Mouse (Mus musculus) forebrain, embryonic 10.5 days (tissue): ENCODE measurements around the gene Snrnp27. TPM values are rescaled to one million over a fixed set of nuclear protein-coding genes. Genes with fewer than 3 reads are reported as not detected.
A peak's percentile ranks its signal among the peaks of the same experiment; 100 is the strongest.

Experiments
- DNase-seq: peaks from one replicate; pipeline ENCODE4 v3.0.0-alpha.2; 2017; ENCODE audit warnings: low spot score; ENCODE audit errors: extremely low spot score
- H3K27ac ChIP-seq: fragments of 300-500 bp; sonication (generic); 2 replicates; pipeline ENCODE4 v1.5.1; 2016; ENCODE audit warnings: mild to moderate bottlenecking
- H3K27me3 ChIP-seq: fragments of 300-500 bp; sonication (generic); 2 replicates; pipeline ENCODE4 v1.6.1; 2016; ENCODE audit warnings: mild to moderate bottlenecking; ENCODE audit not compliant: poor library complexity, severe bottlenecking
- H3K36me3 ChIP-seq: fragments of 300-500 bp; sonication (generic); replicated peaks from 2 replicates; pipeline ENCODE4 v1.6.1; 2016; ENCODE audit warnings: mild to moderate bottlenecking, moderate library complexity
- H3K4me1 ChIP-seq: fragments of 300-500 bp; sonication (generic); 2 replicates; pipeline ENCODE4 v1.6.1; 2016
- H3K4me3 ChIP-seq: fragments of 300-500 bp; sonication (generic); 2 replicates; pipeline ENCODE4 v1.5.1; 2016; ENCODE audit warnings: mild to moderate bottlenecking, moderate library complexity
- H3K9me3 ChIP-seq: fragments of 300-500 bp; sonication (generic); 2 replicates; pipeline ENCODE4 v1.6.1; 2016; ENCODE audit warnings: mild to moderate bottlenecking, moderate library complexity
- WGBS: fragments of 180-500 bp; shearing (Covaris S2); methylation state at CpG from one replicate; pipeline ENCODE4 v1.1.7; 2016; 5-methylcytosine and 5-hydroxymethylcytosine counted together
- polyA plus RNA-seq: library from polyadenylated mRNA; unstranded; fragments of >200 nt; fragmentation: Nextera tagmentation; extraction: Ambion mirVana; gene quantifications from 2 replicates; pipeline ENCODE4 v1.2.1, GENCODE M21; 2016

Gene Snrnp27
- polyA plus RNA-seq, 1 experiment from 2014 or later, result 125 TPM

DNA sequence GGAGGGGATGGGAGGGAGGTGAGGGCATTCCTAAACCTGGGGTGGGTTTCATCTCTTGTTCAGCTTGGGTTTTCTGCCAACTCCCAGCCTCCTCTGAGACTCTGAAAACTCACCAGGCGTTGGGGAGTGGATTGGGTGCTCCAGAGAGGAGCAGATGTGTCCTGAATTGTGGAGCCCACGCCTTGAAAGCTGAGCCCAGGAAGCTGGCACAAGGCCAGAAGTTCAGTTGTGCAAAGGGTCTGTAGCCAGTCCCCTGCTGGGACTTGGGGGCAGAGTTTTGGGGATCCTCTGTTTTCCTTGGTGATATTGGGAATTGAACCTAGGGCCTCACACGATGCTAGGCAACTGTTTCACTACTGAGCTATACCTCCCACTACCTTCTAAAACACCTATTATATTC, 54.2 kb downstream of the Snrnp27 start:
- Histone ChIP-seq H3K27me3 (no peaks in the 10 kb centered on the region; the same call in 1 of the 2 replicates), H3K27ac (no peak overlapping the region), H3K9me3 (no peaks in the 10 kb centered on the region), H3K36me3 (no peaks in the 10 kb centered on the region), H3K4me3 (no peak overlapping the region), H3K4me1 (peaks cover 8% of the 10 kb centered on the region)
- WGBS, result 91% methylated on average over 3 of the region's 3 CpGs
- no peak for DNase-seq

DNA sequence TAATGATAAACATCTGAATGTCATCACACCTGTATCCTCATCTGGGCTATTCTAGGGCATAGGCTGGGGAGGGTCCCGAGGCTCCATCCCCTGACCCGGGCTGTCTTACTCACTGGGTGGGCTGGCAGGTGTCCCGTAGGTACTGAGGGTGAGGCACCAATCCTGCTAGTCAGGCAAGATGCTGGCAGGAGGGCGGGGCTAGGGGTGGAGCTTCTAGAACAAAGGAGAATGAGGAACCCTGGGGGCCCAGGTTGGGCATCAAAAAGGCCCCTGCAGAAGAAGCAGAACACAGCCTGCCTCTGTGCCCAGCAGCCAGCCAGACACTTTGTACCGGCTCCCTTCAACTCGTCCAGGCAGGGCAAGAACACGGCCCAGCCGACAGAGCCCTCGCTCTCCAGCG, 56.4 kb downstream of the Snrnp27 start, which contains the start of gene Asprv1:
Gene Asprv1 (plus strand): TSS at position 219 of the 400 bp plus-strand sequence.
- Histone ChIP-seq H3K36me3 (no peaks in the 10 kb centered on the region), H3K4me3 (no peak within 1 kb of the TSS), H3K4me1 (peaks cover 17% of the 10 kb centered on the region), H3K27me3 (no peaks in the 10 kb centered on the region; the same call in 1 of the 2 replicates), H3K27ac (peak within 1 kb of the TSS; percentile 44; the same call in 1 of the 2 replicates), H3K9me3 (no peaks in the 10 kb centered on the region)
- 53% methylated on average over 10 of the region's 10 CpGs for WGBS
- no peak for DNase-seq

Other genes starting within 250 kb of the Snrnp27 start
- 24.4 and 25.5 TPM in 2 replicates for gene C87436, start 246.1 kb downstream of the Snrnp27 start, polyA plus RNA-seq
- gene Pcbp1, start 158.2 kb downstream of the Snrnp27 start, polyA plus RNA-seq, result 305 and 358 TPM in 2 replicates
- 0.16 and 0.32 TPM in 2 replicates for gene Asprv1, start 56.4 kb downstream of the Snrnp27 start, polyA plus RNA-seq
- 8.2 and 8.3 TPM in 2 replicates for gene Mxd1, start 15.4 kb downstream of the Snrnp27 start, polyA plus RNA-seq
- gene Gmcl1, start 48.9 kb upstream of the Snrnp27 start, polyA plus RNA-seq, result 28.1 and 29.5 TPM in 2 replicates
- gene Anxa4, start 109.1 kb upstream of the Snrnp27 start, polyA plus RNA-seq, result 4.2 TPM in 2 replicates
- gene Aak1, start 165.0 kb upstream of the Snrnp27 start, polyA plus RNA-seq, result 11.4 and 13.6 TPM in 2 replicates